Mouse (Mus musculus): ENCODE data around the gene Prkag2. TPM values are rescaled to one million over a fixed set of nuclear protein-coding genes. Genes with fewer than 3 reads are reported as not detected.

The Prkag2 gene
- total RNA-seq, 2 experiments from 2014 or later, result 159 to 167 TPM

DNA sequence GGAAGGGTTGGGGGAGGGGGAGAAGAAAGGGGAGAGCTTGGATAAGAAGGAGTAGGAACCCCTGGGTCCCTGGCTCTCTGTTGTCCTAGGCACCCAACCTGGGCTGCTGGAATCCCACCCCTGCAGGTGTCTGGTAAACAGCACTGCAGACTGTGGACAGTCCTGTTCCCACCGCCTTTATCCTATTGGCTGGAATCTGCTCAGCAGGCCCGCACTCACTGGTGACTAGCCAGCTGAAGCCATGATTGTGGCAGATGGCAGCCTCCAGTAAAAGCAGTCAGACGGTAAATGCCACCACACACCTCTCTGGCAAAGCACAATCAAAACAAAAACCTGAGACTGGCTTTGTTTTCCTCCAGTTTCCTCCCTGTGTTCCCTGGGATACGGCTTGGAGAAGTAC is 45.2 kb downstream of the Prkag2 start:
- DNase-seq (ENCODE audit: extremely low spot score in 1 of 2, low spot score in 1 of 2), result no peak

GRCm38 (mm10) chr5:25053971-25054658 is 46.3 kb downstream of the Prkag2 start:
- DNase-seq (ENCODE audit: extremely low spot score in 1 of 2, low spot score in 1 of 2), result no peak

DNA sequence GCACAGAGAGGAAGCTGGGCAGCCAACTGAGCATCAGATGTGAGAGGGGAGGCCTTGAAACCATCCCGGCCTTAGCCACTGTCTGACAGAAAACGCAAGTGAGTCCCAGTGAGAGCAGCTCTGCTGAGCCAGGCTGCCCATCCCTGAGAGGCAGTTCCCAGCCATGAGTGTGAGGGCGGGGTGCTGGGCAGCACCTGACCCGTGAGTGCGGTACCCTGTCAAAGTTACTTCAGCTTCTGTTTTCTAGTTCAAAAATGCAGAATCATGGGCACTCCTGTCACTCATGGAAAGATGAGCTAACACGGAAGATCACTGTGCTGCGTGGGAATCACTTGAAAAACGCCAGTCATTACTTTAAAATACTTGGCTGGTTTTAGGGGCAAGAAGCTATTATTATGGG is 49.6 kb downstream of the Prkag2 start:
- DNase-seq (ENCODE audit: extremely low spot score in 1 of 2, low spot score in 1 of 2), result no peak

DNA sequence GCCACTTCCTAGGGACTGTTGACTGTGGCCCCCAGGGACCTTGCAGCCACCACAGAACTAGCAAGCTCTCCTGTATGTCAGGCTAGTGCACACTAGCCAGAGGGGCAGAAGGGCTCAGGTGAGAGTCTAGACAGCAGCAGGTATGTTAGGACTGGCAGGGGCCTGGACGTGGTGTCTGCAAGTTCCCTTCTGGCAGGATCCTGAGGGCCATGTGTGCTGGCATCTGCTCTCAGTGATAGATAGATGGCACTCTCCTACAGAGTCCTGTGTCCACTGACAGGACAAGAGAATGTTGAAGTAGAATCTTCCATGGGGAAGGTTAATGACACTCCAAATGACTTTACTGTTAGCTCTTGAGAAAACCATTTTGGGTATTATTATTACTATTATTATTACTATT is 52.8 kb downstream of the Prkag2 start:
- no peak for DNase-seq (ENCODE audit: extremely low spot score in 1 of 2, low spot score in 1 of 2)

DNA sequence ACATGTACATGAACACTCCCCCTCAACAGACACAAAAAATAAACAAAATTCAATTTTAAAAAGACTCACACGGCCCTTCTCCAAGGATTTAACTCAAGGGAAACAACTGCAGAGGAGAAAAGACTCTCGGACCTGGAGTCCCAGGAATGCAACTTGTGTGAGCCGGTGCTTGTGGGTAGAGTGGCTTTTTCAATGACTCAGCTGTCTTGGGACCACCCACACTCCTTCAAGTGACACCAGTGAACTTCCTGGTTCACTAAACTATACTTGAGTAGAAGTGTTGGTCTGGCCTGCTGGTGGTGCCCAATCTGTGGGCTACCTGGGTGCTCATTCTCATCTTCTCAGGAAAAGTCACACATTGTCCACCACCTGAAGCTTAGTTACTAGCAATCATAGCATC is 53.7 kb downstream of the Prkag2 start:
- no peak for DNase-seq (ENCODE audit: extremely low spot score in 1 of 2, low spot score in 1 of 2)

GRCm38 (mm10) chr5:25044007-25044406 is 56.4 kb downstream of the Prkag2 start:
- DNase-seq (ENCODE audit: extremely low spot score in 1 of 2, low spot score in 1 of 2), result no peak

GRCm38 (mm10) chr5:25041947-25042346 is 58.5 kb downstream of the Prkag2 start:
- no peak for DNase-seq (ENCODE audit: extremely low spot score in 1 of 2, low spot score in 1 of 2)

GRCm38 (mm10) chr5:25041307-25041706 is 59.1 kb downstream of the Prkag2 start:
- no peak for DNase-seq (ENCODE audit: extremely low spot score in 1 of 2, low spot score in 1 of 2)

DNA sequence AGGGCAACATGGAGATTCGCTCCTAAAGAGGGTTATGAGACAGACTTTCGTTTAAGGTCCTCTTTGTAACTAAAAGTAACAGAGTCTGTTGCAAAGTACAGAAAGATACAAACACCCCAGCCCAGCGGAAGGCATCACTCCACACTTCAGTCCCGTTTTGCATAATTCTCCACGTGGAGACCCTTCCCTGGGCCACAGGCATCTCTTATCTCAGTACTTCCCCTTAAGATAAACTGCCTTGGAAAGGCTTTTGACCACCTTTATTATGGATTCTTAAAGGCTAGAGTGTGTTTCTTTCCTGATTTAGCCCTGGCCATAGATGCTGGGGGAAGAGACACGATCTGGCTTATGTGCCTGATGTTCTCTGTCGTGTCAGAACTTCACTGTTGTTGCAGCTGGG is 59.5 kb downstream of the Prkag2 start:
- DNase-seq (ENCODE audit: extremely low spot score in 1 of 2, low spot score in 1 of 2), result no peak

DNA sequence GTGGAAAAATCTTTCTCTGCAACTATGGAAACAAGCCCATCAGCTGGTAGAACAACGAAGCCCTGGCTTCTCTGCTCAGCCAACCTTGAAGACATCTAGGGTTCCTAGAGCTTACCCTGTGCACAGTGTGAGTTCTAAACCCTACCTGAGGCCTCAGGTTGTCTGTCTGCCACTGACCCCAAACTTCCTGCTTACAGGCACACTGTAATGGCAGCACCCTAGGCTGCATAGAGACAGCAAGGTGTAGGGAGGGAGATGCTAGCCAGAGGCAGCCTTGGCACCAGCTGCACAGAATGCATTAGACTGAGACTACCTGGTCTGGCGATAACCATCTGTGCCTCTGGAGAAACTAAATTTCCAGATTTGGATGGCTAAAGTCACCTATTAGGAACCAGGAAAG is 61.6 kb downstream of the Prkag2 start:
- no peak for DNase-seq (ENCODE audit: extremely low spot score in 1 of 2, low spot score in 1 of 2)

GRCm38 (mm10) chr5:25035391-25035790 is 65.1 kb downstream of the Prkag2 start:
- DNase-seq (ENCODE audit: extremely low spot score in 1 of 2, low spot score in 1 of 2), result no peak

GRCm38 (mm10) chr5:25031456-25031856 is 69.0 kb downstream of the Prkag2 start:
- peak in 1 of 2 experiments; percentile 56 for DNase-seq (ENCODE audit: extremely low spot score in 1 of 2, low spot score in 1 of 2)

- DNase-seq (ENCODE audit: extremely low spot score in 1 of 2, low spot score in 1 of 2), result no peak
Measured at GRCm38 (mm10) chr5:25031037-25031436, 69.4 kb downstream of the Prkag2 start.

GRCm38 (mm10) chr5:25030276-25030681 is 70.2 kb downstream of the Prkag2 start:
- no peak for DNase-seq (ENCODE audit: extremely low spot score in 1 of 2, low spot score in 1 of 2)

DNA sequence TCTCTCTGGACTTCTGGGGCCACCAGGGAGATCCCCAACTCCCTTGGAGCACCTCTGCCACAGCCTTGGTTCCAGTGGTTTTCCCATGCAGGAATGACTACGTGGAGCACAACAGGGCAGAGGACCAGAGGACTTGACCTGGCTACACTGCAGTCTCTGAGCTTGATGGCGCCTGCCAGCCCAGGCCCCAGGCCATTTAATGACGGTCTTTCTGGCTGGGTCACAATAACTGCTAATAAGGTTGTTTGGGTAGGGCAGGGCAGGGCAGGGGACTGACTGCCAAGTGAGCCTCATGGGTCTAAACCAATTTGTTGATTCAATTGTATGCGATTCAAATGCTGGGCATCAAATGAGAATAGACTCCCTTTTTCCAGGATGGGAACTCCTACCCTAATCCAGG is 72.8 kb downstream of the Prkag2 start:
- DNase-seq (ENCODE audit: extremely low spot score in 1 of 2, low spot score in 1 of 2), result no peak

- no peak for DNase-seq (ENCODE audit: extremely low spot score in 1 of 2, low spot score in 1 of 2)
Measured at GRCm38 (mm10) chr5:25025309-25026019, 75.0 kb downstream of the Prkag2 start.

DNA sequence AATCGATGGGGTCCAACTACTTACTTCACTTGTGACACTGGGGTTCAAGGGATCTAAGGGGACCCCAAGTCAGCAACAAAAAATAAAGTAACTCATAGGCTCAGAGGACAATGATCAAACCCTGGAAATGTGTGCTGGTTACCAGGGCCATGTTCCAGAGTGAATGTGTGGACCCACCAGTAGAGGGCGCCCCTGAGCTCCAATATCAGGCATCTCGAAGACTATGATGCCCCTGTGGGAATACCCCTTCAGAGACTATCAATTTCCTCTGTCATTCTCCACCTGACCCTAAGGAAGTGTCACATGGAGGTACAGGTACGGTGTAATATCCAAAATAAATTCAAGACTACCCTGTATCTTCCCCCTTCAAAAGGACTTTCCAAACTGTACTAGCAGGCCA is 77.5 kb downstream of the Prkag2 start:
- peak; percentile 56 to 85 for DNase-seq (ENCODE audit: extremely low spot score in 1 of 2, low spot score in 1 of 2)

- no peak for DNase-seq (ENCODE audit: extremely low spot score in 1 of 2, low spot score in 1 of 2)
Measured at GRCm38 (mm10) chr5:25019221-25019620, 81.2 kb downstream of the Prkag2 start.

DNA sequence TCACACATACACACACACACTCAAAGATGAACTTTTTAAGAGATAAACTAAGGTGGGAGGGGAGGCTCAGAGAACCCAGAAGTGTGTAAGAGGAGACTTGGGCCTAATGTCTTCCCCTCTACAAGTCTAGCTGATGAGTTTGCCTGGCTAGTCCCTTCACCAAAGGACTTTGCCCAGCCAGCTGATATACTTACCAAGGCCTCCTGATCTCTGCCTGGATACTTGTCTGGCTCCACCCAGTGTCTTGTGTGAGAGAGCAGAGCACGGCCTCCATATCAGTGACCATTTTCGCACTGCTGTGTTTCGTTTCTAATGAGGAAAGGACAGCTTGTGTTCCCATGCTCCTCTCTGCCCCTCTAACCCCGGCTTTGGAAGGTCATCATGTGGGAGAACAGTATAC is 88.3 kb downstream of the Prkag2 start:
- no peak for DNase-seq (ENCODE audit: extremely low spot score in 1 of 2, low spot score in 1 of 2)

- peak; percentile 75 to 92 for DNase-seq (ENCODE audit: extremely low spot score in 1 of 2, low spot score in 1 of 2)
Measured at GRCm38 (mm10) chr5:25011019-25011485, 89.4 kb downstream of the Prkag2 start.

DNA sequence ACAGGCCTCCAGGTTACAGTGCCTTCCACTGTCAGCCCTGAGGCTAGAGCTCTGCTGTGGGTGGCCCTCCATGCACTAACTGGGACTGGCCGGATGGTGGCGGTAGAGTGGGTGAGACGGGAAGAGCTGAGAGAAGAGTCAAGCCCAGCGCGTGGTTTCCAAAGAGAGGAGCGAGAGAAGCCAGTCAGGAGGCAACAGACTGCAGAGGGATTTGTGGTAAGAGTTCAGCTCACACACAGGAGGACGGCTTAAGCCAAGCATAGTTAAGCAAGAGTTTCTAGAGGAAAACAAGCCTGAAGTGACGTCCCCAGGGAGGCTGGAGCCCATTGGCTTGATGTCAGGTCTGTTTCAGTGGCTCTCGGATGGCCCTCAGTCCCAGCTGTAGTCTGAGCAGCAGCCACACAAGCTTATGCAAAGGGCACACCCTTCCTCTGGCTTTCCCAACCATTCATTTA is 90.0 kb downstream of the Prkag2 start:
- peak; percentile 71 to 92 for DNase-seq (ENCODE audit: extremely low spot score in 1 of 2, low spot score in 1 of 2)

DNA sequence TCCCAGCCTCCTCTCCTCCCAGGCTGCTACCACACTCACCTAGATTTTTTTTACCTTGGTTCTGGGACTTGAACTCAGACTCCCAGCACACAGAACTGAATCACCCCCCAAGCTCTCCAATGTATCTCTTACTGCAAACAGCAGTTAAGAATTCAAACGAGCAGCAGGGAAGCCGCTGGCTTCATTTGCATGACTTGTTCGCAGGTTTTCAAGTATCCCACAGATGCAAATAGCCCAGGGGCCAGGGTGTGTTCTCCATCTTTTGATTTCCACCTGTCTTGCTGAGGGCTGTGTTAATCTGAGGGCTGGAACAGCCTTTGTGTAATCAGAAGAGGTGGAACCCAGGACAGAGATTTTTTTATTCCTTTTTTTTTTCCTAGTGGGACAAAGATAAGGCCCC is 90.7 kb downstream of the Prkag2 start:
- DNase-seq (ENCODE audit: extremely low spot score in 1 of 2, low spot score in 1 of 2), result no peak
